Mouse (Mus musculus) liver, embryonic 14 days (tissue): ENCODE results near the gene Olfr54. TPM values are rescaled to one million over a fixed set of nuclear protein-coding genes. Genes with fewer than 3 reads are reported as not detected.

Experiments
- polyA plus RNA-seq: library from polyadenylated mRNA; depleted of rRNA; stranded (reverse); fragments of >200 nt; gene quantifications from 2 replicates; pipeline ENCODE4 v1.2.3, GENCODE M21; 2012; rRNA removed

Gene Olfr54
- polyA plus RNA-seq: not detected in 2 replicates

DNA sequence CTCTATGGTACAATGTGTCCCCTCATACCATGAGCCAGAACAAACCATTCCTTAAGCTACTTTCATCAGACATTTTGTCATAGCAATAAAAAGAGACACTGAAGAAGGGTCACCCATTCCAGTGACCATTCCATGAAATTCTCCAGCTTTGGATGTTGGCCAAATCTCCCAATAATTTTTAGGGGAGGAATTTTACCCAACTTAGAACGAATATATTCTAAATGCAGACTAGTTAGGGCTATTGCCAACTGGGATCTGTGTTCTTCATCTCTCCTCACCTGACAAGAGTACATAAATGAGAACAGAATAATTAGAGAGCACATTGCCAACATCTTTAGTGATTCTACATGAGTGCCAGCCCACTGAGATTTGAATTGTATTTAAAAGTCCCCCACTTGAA is at the start of gene Olfr54:
Olfr54 (plus strand) TSS at position 301 of the 400 bp plus-strand sequence.

DNA sequence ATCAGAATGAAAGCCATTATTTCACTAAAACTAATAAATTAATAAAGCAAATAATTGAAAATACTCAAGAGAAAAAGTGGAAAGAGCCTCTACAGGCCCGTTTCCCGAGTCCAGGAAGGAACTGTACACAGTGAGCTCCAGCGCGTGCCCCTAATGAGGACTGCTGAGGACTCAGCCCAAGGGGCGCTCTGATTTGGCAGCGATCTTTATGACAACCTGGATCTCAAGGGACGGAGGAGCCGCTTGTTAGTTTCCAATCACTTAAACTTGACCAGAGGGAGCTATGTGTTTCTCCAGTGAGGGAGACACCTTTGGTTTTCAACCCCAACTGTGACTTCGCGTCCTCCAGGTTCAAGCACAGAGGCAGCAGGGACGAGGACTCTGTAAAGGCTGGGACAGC is 47.8 kb upstream of the Olfr54 start, which contains the start of gene Olfr1378:
Olfr1378 (plus strand) TSS at position 301 of the 400 bp plus-strand sequence.

DNA sequence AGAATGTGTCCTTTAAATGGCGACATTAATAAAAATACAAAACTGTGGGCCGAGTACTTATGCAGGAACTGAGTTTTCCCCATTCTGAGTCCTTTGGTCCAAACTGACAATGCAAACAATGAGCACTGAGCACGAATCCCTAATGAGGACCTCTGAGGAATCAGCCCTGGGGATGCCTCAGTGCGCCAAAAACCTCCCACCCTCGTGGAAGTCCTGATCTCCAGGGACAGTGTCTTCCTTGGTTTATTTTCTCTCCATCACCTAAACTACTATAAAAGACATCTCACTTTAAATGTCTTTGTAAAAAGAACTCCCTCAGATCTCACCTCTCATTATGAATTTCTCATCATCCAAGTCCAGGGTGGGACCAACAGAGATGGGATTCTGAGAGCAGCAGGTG is 32.4 kb upstream of the Olfr54 start, which contains the start of gene Olfr1377:
Olfr1377 (plus strand) TSS at position 301 of the 400 bp plus-strand sequence.

DNA sequence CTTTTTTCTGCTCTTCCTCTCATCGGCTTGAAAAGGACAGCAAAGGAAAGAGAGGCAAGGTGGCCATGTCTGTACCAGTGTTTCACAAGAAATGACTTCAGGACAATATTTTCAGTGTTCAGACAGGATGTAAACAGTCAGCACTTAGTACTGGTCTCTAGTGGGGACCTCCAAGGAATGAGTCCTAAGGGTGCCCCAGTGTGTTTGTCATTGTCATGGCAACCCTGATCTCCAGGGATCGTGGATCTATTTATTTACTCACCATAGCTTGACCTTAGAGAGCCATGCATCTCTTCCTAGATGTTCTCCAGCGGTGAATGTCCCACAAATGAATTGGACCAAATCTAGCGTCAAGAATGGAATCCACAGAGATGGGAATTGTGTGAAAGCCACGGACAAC is 10.7 kb upstream of the Olfr54 start, which contains the start of gene Olfr51:
Olfr51 (plus strand) TSS at position 301 of the 400 bp plus-strand sequence.

DNA sequence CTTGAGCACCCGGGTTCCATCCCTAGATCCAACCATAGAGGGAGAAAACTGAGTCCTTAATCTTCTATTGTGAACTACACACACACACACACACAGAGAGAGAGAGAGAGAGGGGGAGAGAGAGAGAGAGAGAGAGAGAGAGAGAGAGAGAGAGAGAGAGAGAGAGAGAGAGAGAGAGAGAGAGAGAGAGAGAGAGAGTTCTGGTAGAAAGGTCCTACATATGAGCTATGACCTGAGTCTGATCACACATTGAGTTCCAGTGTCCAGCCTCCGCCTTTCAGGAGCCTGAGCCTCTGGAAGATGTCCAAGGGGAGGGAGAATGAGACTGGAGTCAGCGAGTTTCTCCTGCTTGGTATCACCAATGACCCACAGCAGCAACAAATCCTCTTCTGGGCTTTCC is 33.8 kb downstream of the Olfr54 start, which contains the start of gene Olfr1375:
Olfr1375 (plus strand) TSS at position 301 of the 400 bp plus-strand sequence.

DNA sequence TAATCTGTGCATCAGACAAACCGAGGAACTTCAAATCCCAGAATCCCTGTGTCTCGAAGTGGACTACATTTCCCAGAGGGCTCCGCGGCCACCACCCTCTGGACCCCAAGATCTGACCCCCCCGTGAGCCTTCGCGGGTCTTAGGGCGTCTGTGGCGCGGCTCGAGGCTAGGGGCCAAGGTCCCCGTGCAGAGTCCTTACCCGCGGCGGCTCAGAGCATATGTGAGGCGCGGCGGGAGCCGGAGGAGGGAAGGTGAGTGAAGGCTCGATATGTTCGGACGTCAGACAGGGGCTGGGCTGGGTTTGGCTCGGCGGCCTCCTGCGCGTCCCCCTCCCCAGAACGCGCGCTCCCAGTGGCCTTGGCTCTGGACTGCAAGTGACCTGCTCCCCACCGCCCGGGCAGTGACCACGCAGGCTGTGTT is 45.1 kb downstream of the Olfr54 start, which contains the start of gene Zfp354a:
Zfp354a (plus strand) TSS at position 107 of the 421 bp plus-strand sequence.

Other genes with a start within 250 kb of the Olfr54 start
- 0.40 and 0.54 TPM in 2 replicates for gene Zfp354c, start 186.5 kb upstream of the Olfr54 start, polyA plus RNA-seq
- gene Zfp879, start 172.7 kb upstream of the Olfr54 start, polyA plus RNA-seq: 0.08 and 0.09 TPM in 2 replicates
- gene Grm6, start 163.6 kb upstream of the Olfr54 start, polyA plus RNA-seq: 0.05 and 0.12 TPM in 2 replicates
- gene Zfp454, start 126.6 kb upstream of the Olfr54 start, polyA plus RNA-seq: 0.31 and 0.41 TPM in 2 replicates
- gene Zfp2, start 98.1 kb upstream of the Olfr54 start, polyA plus RNA-seq: 0.63 and 0.84 TPM in 2 replicates
- 0.06 and 0.15 TPM in 2 replicates for gene Zfp354b, start 82.6 kb upstream of the Olfr54 start, polyA plus RNA-seq
- not detected in 2 replicates for gene 4933414I15Rik, start 70.5 kb upstream of the Olfr54 start, polyA plus RNA-seq
- gene Prop1, start 60.5 kb upstream of the Olfr54 start, polyA plus RNA-seq: 0.02 TPM in 1 of 2 replicates, not detected in the other
- gene Olfr1378, start 47.7 kb upstream of the Olfr54 start, polyA plus RNA-seq: not detected in 2 replicates
- gene Olfr1377, start 32.3 kb upstream of the Olfr54 start, polyA plus RNA-seq: not detected in 2 replicates
- gene Olfr51, start 10.6 kb upstream of the Olfr54 start, polyA plus RNA-seq: not detected in 2 replicates
- not detected in 2 replicates for gene Olfr1375, start 33.9 kb downstream of the Olfr54 start, polyA plus RNA-seq
- gene Zfp354a, start 45.0 kb downstream of the Olfr54 start, polyA plus RNA-seq: 0.85 and 1.2 TPM in 2 replicates
- gene Gm12569, start 206.2 kb downstream of the Olfr54 start, polyA plus RNA-seq: not detected in 2 replicates
- 53.6 and 58.3 TPM in 2 replicates for gene Clk4, start 247.5 kb downstream of the Olfr54 start, polyA plus RNA-seq
- 0.21 and 0.26 TPM in 2 replicates for gene BC049762, start 248.8 kb downstream of the Olfr54 start, polyA plus RNA-seq